Mouse (Mus musculus) spleen, adult 2 months (tissue): ENCODE data around the gene Pias1. TPM values are rescaled to one million over a fixed set of nuclear protein-coding genes. Genes with fewer than 3 reads are reported as not detected.

Experiments
- DNase-seq, 2 experiments: peaks; one replicate each; pipeline versions ENCODE4 v3.0.0 to v3.0.0-alpha.2; 2012 to 2021; ENCODE audit warnings: low spot score in 2 of 2, low read depth in 1 of 2
- H3K27ac ChIP-seq: fragments of 200-500 bp; 2 replicates; pipeline ENCODE4 v1.5.1; 2012; ENCODE audit warnings: low read length, inconsistent platforms; ENCODE audit not compliant: insufficient read depth
- H3K27me3 ChIP-seq: fragments of 200-500 bp; 2 replicates; pipeline ENCODE4 v1.6.1; 2012; ENCODE audit warnings: mild to moderate bottlenecking, moderate library complexity, low read length, inconsistent platforms; ENCODE audit not compliant: control insufficient read depth, insufficient read depth
- H3K36me3 ChIP-seq: fragments of 200-500 bp; 2 replicates; pipeline ENCODE4 v1.6.1; 2012; ENCODE audit warnings: mild to moderate bottlenecking, low read length, inconsistent platforms; ENCODE audit not compliant: control insufficient read depth, insufficient read depth
- H3K4me1 ChIP-seq: fragments of 200-500 bp; 2 replicates; pipeline ENCODE4 v1.6.1; 2011; ENCODE audit warnings: inconsistent platforms; ENCODE audit not compliant: control insufficient read depth, insufficient read depth, insufficient read length
- H3K4me3 ChIP-seq: fragments of 200-500 bp; 2 replicates; pipeline ENCODE4 v1.5.1; 2011; ENCODE audit warnings: mild to moderate bottlenecking, inconsistent platforms; ENCODE audit not compliant: insufficient read depth, insufficient read length; ENCODE audit errors: extremely low read depth
- CTCF ChIP-seq: fragments of 200-500 bp; IDR thresholded peaks from 2 replicates; pipeline ENCODE4 v1.5.1; 2011; ENCODE audit warnings: mild to moderate bottlenecking, inconsistent platforms; ENCODE audit not compliant: insufficient read depth, insufficient read length, insufficient replicate concordance; ENCODE audit errors: extremely low read depth
- POLR2A ChIP-seq: fragments of 200-500 bp; IDR thresholded peaks from 2 replicates; pipeline ENCODE4 v1.6.1; 2011; ENCODE audit warnings: low read depth, low read length, inconsistent platforms
- WGBS: fragments of 180-500 bp; shearing (Covaris S2); methylation state at CpG from one replicate; pipeline ENCODE4 v1.1.7; 2018; 5-methylcytosine and 5-hydroxymethylcytosine counted together
- polyA plus RNA-seq: library from polyadenylated mRNA; depleted of rRNA; stranded (reverse); fragments of >200 nt; gene quantifications from 2 replicates; pipeline ENCODE4 v1.2.3, GENCODE M21; 2012

Pias1 gene
- polyA plus RNA-seq, 1 experiment, result 23.3 TPM

- peaks cover 3% of the 10 kb centered on the region for H3K36me3 ChIP-seq
- H3K4me3 ChIP-seq, result no peak overlapping the region
- DNase-seq, result no peak
- H3K4me1 ChIP-seq, result no peaks in the 10 kb centered on the region
- H3K27me3 ChIP-seq, result no peaks in the 10 kb centered on the region
- no peak overlapping the region for H3K27ac ChIP-seq
- WGBS, result 98% methylated on average over 1 of the region's 1 CpGs
- TF ChIP-seq POLR2A (no peak), CTCF (no peak)
These were observed 43.7 kb downstream of the Pias1 start for GRCm38 (mm10) chr9:62944063-62944462.

DNA sequence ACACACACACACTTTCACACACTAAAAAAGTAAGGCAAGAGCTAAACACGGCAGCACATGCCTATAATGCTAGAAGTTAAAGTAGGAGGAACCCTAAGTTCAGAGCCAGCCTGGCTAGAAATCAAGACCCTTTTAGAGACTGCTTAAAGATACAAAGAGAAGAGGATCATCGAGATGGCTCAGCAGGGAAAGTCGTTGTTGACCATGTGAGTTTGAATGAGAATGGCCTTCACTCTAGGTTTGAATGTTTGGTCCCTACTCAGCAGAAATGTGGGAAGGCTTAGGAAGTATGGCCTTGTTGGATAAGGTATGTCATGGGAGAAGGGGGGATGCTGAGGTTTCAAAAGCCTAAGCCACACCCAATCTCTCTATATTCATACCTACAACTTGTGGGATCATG is 46.8 kb downstream of the Pias1 start:
- H3K27me3 ChIP-seq, result no peaks in the 10 kb centered on the region
- no peak overlapping the region for H3K4me3 ChIP-seq
- TF ChIP-seq CTCF, result no peak
- TF ChIP-seq POLR2A, result no peak
- H3K4me1 ChIP-seq, result peaks cover 3% of the 10 kb centered on the region; the same call in 1 of the 2 replicates
- no peak overlapping the region for H3K27ac ChIP-seq
- DNase-seq, result no peak
- 89% methylated on average over 3 of the region's 3 CpGs for WGBS
- peaks cover 1% of the 10 kb centered on the region; the same call in 1 of the 2 replicates for H3K36me3 ChIP-seq

DNA sequence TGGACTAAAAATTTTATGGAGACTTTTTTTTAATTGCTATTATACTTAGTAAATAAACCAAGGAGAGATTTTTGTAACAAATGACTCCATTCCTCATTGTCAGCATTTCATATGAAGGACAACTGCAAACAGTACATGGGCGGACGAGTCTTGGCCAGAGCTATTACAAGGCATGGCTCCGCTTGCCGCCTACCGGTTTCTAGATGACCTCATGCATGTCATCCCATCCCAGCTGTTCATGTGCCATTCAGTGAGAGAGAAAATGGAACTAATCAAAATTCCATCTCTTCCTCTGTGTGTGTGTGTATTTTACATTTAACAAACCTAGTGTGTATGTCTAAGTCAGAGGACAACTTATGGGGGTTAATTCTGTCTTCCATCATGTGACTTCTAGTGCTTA is 51.9 kb downstream of the Pias1 start:
- TF ChIP-seq CTCF (no peak), POLR2A (no peak)
- Histone ChIP-seq H3K4me1 (peaks cover 12% of the 10 kb centered on the region), H3K27me3 (no peaks in the 10 kb centered on the region), H3K4me3 (no peak overlapping the region), H3K36me3 (peaks cover 1% of the 10 kb centered on the region; the same call in 1 of the 2 replicates), H3K27ac (0 out of 2 replicates have a peak overlapping the region, but pooled peaks have one; percentile 2)
- 83% methylated on average over 5 of the region's 5 CpGs for WGBS
- DNase-seq, result no peak

DNA sequence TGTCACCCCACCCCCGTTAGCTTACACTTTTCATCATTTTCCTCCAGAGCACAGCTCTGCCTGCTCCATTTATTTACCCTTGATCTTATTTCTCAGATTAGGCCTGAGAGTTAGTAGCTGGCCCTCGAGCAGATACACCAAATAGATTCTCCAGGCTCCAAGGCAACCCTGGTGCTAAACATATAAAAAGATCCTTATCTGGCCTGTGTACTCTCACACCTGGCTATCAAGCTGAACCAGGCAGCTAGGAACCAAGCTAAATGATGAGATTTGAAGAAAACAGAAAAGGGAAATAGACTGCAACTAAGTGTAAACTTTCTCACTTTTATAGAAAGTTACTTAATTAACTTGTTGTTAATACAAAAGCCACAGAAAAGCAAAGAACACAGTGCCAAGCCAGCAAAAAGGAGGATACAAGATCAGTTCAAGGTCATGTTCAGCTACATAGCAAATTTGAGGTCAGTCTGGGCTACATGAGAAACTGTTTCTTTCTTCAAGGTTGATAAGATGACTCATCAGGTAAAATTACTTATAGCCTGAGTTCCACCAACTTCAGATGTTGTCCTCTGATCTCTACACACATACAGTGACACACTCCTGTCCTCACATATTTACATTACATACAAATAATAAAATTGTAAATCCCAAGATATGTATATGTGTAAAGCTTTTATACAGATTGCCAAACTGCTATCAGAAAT is 52.9 kb downstream of the Pias1 start:
- no peaks in the 10 kb centered on the region for H3K27me3 ChIP-seq
- TF ChIP-seq POLR2A (no peak), CTCF (no peak)
- 59% methylated on average over 2 of the region's 2 CpGs for WGBS
- H3K4me1 ChIP-seq, result peaks cover 12% of the 10 kb centered on the region
- DNase-seq, result no peak
- H3K36me3 ChIP-seq, result no peaks in the 10 kb centered on the region; the same call in 1 of the 2 replicates
- H3K27ac ChIP-seq, result no peak overlapping the region
- no peak overlapping the region for H3K4me3 ChIP-seq

- no peak overlapping the region; the same call in 1 of the 2 replicates for H3K4me3 ChIP-seq
- H3K27me3 ChIP-seq, result no peaks in the 10 kb centered on the region
- TF ChIP-seq CTCF (no peak), POLR2A (no peak)
- H3K4me1 ChIP-seq, result peaks cover 9% of the 10 kb centered on the region
- DNase-seq, result peak in 1 of 2 experiments; percentile 8
- WGBS, result 16% methylated on average over 4 of the region's 4 CpGs
- peak overlapping the region; percentile 67 for H3K27ac ChIP-seq
- H3K36me3 ChIP-seq, result 0 out of 2 replicates have a peak, but pooled peaks cover 1% of the 10 kb centered on the region
These were observed 55.0 kb downstream of the Pias1 start for GRCm38 (mm10) chr9:62932575-62933339.

DNA sequence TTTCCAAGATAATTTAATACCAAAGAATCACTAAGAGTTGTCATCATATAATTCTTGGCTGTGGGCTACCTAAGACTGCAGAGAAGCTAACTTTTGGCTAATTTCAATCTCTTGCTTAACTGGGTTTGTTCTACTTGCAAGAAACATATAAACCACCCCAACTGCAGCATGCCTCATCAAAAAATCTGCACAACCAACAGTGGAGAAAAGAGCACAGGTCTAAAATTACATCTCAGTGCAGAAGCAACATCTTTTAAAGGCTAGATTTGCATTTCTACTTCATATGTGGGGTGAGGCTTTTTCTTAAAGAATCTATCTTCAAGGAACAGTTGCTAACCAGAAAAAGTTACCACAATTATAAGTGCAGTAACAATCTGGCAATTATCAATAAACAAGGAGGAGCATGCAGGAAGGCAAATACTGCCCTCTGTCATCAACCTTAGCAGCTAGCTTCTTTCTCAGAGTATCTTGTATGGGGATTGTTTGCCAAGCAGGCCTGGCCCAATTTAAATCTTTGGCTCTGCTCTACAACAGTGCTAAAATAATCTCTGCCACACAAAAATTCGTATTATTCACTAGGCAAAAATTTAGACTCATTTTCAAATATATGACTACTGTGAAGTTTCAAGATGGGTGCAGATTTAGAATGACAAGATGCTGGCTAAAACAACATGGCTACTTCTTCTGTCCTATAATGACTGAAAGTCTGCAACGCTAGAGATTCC is 62.7 kb downstream of the Pias1 start:
- no peak overlapping the region for H3K27ac ChIP-seq
- 87% methylated on average over 2 of the region's 2 CpGs for WGBS
- H3K4me1 ChIP-seq, result no peaks in the 10 kb centered on the region; the same call in 1 of the 2 replicates
- H3K4me3 ChIP-seq, result no peak overlapping the region
- peaks cover 10% of the 10 kb centered on the region for H3K36me3 ChIP-seq
- H3K27me3 ChIP-seq, result no peaks in the 10 kb centered on the region
- no peak for DNase-seq
- TF ChIP-seq POLR2A (no peak), CTCF (no peak)

DNA sequence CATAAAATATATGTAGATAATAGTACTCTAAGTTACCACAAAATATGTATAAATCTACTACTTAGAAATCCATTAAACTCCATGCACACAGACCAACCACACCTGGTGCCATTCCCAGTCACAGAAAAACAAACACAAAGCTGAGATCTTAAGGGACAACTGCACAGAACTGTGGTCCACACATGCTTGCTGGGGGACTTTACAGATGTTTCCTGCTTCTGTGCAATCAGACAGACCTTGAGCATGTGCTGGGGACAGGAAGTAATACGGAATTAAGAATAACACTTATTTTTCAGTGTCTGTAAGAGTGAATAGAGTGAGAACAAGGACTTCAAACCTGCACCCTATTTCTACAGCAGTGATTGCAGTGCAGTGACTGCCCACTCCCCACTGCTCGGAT is 66.8 kb downstream of the Pias1 start:
- Histone ChIP-seq H3K4me3 (no peak overlapping the region), H3K27ac (peak overlapping the region; percentile 57; the same call in 1 of the 2 replicates), H3K27me3 (no peaks in the 10 kb centered on the region), H3K36me3 (peaks cover 24% of the 10 kb centered on the region), H3K4me1 (no peaks in the 10 kb centered on the region; the same call in 1 of the 2 replicates)
- DNase-seq, result no peak
- no peak for TF ChIP-seq CTCF
- no peak for TF ChIP-seq POLR2A
- 34% methylated on average over 2 of the region's 2 CpGs for WGBS
